Mouse (Mus musculus): Measurements from ENCODE around the gene Epb42.

- TF ChIP-seq CTCF (IDR thresholded peaks at IDR 0.05; ENCODE audit: low read depth) (no peak), EP300 (IDR thresholded peaks at IDR 0.05; ENCODE audit: low read depth) (no peak)
These were observed 24.2 kb downstream of the Epb42 start for GRCm38 (mm10) chr2:121012676-121013075.

Measured in heart, postnatal 0 days (tissue).